Mouse (Mus musculus) embryonic facial prominence, embryonic 13.5 days (tissue): ENCODE measurements around the gene Fgfr2. TPM values are rescaled to one million over a fixed set of nuclear protein-coding genes. Genes with fewer than 3 reads are reported as not detected.

ENCODE experiments used
- ATAC-seq: fragments of 200-750 bp; cut with Nextera tagmentation; 2 replicates; pipeline ENCODE4 v1.8.0; 2017; ENCODE audit warnings: low read depth; ENCODE audit not compliant: insufficient number of reproducible peaks, insufficient read depth, low FRiP score, low TSS enrichment
- H3K27ac ChIP-seq: fragments of 300-500 bp; sonication (generic); 2 replicates; pipeline ENCODE4 v1.5.1; 2015; ENCODE audit warnings: moderate library complexity, mild to moderate bottlenecking, inconsistent platforms
- H3K27me3 ChIP-seq: fragments of 300-500 bp; sonication (generic); 2 replicates; pipeline ENCODE4 v1.6.1; 2015; ENCODE audit warnings: mild to moderate bottlenecking, inconsistent platforms
- H3K36me3 ChIP-seq: fragments of 300-500 bp; sonication (generic); 2 replicates; pipeline ENCODE4 v1.6.1; 2015; ENCODE audit warnings: mild to moderate bottlenecking, inconsistent platforms
- H3K4me1 ChIP-seq: fragments of 300-500 bp; sonication (generic); 2 replicates; pipeline ENCODE4 v1.6.1; 2015; ENCODE audit warnings: inconsistent platforms
- H3K4me2 ChIP-seq: fragments of 300-500 bp; sonication (generic); 2 replicates; pipeline ENCODE4 v1.6.1; 2015; ENCODE audit warnings: moderate library complexity, mild to moderate bottlenecking, inconsistent platforms
- H3K4me3 ChIP-seq: fragments of 300-500 bp; sonication (generic); 2 replicates; pipeline ENCODE4 v1.5.1; 2015; ENCODE audit warnings: mild to moderate bottlenecking, inconsistent platforms
- H3K9ac ChIP-seq: fragments of 300-500 bp; sonication (generic); 2 replicates; pipeline ENCODE4 v1.6.1; 2015; ENCODE audit warnings: mild to moderate bottlenecking, inconsistent platforms
- H3K9me3 ChIP-seq: fragments of 300-500 bp; sonication (generic); 2 replicates; pipeline ENCODE4 v1.6.1; 2016; ENCODE audit warnings: inconsistent platforms
- WGBS: fragments of 180-500 bp; shearing (Covaris S2); methylation state at CpG from one replicate; pipeline ENCODE4 v1.1.7; 2015; ENCODE audit warnings: mixed read lengths; 5-methylcytosine and 5-hydroxymethylcytosine counted together
- polyA plus RNA-seq: library from polyadenylated mRNA; unstranded; fragments of >200 nt; fragmentation: Nextera tagmentation; extraction: Ambion mirVana; gene quantifications from 2 replicates; pipeline ENCODE4 v1.2.1, GENCODE M21; 2015

The Fgfr2 gene
- polyA plus RNA-seq, 1 experiment from 2014 or later = 174 TPM

GRCm38 (mm10) chr7:131539979-131540378, 1583.2 kb downstream of the Fgfr2 start:
- no peak overlapping the region for H3K9ac ChIP-seq
- no peaks in the 10 kb centered on the region for H3K9me3 ChIP-seq
- H3K36me3 ChIP-seq = no peaks in the 10 kb centered on the region
- peaks cover 92% of the 10 kb centered on the region for H3K27me3 ChIP-seq
- ATAC-seq = no peak
- no peak overlapping the region for H3K27ac ChIP-seq
- no peak overlapping the region for H3K4me3 ChIP-seq
- H3K4me2 ChIP-seq = no peak overlapping the region
- WGBS = under 1% methylated on average over 7 of the region's 7 CpGs
- peaks cover 28% of the 10 kb centered on the region for H3K4me1 ChIP-seq

- Histone ChIP-seq H3K4me1 (no peaks in the 10 kb centered on the region), H3K27me3 (no peaks in the 10 kb centered on the region), H3K9me3 (no peaks in the 10 kb centered on the region), H3K4me3 (no peak overlapping the region), H3K27ac (no peak overlapping the region), H3K36me3 (no peaks in the 10 kb centered on the region), H3K4me2 (no peak overlapping the region), H3K9ac (no peak overlapping the region)
- 65% methylated on average over 2 of the region's 2 CpGs for WGBS
- no peak for ATAC-seq
Measured at GRCm38 (mm10) chr7:131503739-131504138, 1619.4 kb downstream of the Fgfr2 start.

DNA sequence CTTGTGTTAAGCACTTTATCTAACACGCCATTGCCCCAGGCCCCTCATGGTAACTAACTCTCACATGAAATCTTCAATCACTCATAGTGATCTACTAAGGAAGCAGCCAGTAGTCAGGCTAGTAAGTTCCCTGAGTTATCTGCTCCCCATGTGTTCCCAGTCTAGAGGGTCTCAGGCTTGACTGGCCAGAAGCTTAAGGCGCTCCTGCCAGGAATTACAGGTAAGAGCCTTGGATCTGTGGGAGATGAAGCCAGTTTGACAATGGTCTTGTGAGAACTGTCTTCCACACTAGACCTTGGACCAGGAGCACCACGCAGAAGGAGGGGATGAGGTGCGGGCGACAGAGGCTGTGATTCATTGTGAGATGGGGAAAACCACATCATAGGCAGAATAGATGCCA, 1644.7 kb downstream of the Fgfr2 start:
- Histone ChIP-seq H3K4me3 (no peak overlapping the region), H3K27ac (no peak overlapping the region), H3K27me3 (no peaks in the 10 kb centered on the region), H3K4me1 (no peaks in the 10 kb centered on the region), H3K9ac (no peak overlapping the region), H3K36me3 (no peaks in the 10 kb centered on the region), H3K9me3 (no peaks in the 10 kb centered on the region), H3K4me2 (no peak overlapping the region)
- WGBS = 86% methylated on average over 5 of the region's 5 CpGs
- no peak for ATAC-seq

DNA sequence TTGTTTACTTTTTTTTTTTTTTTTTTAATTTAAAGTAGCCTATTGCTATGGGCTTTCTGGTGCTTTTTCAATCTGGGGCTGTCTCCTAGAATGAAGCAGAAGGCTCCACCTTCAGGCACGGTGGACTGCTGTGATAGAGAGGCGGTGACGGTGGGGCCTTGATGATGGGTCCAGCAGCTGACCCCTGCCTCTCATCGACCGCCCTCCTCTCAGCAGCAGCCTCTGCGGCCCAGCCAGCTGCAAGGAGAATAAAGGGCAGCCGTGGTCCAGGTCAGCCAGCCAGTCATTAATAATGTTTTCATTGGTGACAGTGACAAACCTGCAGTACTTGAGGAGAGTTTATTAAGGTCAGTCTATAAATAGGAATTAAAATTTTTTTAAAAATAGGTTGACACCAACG, 1646.0 kb downstream of the Fgfr2 start:
- Histone ChIP-seq H3K27me3 (no peaks in the 10 kb centered on the region), H3K27ac (no peak overlapping the region), H3K9ac (no peak overlapping the region), H3K4me3 (no peak overlapping the region), H3K36me3 (no peaks in the 10 kb centered on the region), H3K4me1 (no peaks in the 10 kb centered on the region), H3K4me2 (no peak overlapping the region), H3K9me3 (no peaks in the 10 kb centered on the region)
- 46% methylated on average over 8 of the region's 8 CpGs for WGBS
- ATAC-seq = no peak

- ATAC-seq = no peak
- no peak overlapping the region for H3K4me3 ChIP-seq
- H3K4me1 ChIP-seq = no peaks in the 10 kb centered on the region
- no peak overlapping the region for H3K4me2 ChIP-seq
- 94% methylated on average over 5 of the region's 5 CpGs for WGBS
- H3K9ac ChIP-seq = no peak overlapping the region
- H3K27me3 ChIP-seq = no peaks in the 10 kb centered on the region
- no peak overlapping the region for H3K27ac ChIP-seq
- H3K9me3 ChIP-seq = no peaks in the 10 kb centered on the region
- H3K36me3 ChIP-seq = no peaks in the 10 kb centered on the region
Measured at GRCm38 (mm10) chr7:131471551-131471950, 1651.6 kb downstream of the Fgfr2 start.

DNA sequence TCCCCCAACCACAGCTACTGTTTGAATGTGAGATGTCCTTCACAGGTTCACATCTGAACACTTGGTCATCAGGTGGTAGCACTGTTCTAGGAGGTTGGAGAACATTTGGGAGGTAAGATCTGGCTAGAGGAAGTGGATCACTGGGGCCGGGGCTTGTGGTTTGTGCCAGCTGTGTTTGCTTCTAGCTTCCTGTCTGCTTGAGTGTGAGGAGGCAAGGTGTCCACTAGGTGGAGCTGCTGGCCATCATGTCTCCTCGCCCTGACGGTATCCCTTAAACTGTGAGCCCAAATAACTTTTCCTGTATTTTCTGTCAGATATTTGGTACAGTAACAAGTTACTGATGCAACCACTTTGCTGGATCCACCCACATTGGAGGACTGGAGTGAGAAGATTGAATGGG, 1653.6 kb downstream of the Fgfr2 start:
- Histone ChIP-seq H3K27ac (no peak overlapping the region), H3K36me3 (no peaks in the 10 kb centered on the region), H3K4me2 (no peak overlapping the region), H3K9me3 (no peaks in the 10 kb centered on the region), H3K4me3 (no peak overlapping the region), H3K9ac (no peak overlapping the region), H3K27me3 (no peaks in the 10 kb centered on the region), H3K4me1 (no peaks in the 10 kb centered on the region)
- no peak for ATAC-seq
- 59% methylated on average over 3 of the region's 3 CpGs for WGBS

DNA sequence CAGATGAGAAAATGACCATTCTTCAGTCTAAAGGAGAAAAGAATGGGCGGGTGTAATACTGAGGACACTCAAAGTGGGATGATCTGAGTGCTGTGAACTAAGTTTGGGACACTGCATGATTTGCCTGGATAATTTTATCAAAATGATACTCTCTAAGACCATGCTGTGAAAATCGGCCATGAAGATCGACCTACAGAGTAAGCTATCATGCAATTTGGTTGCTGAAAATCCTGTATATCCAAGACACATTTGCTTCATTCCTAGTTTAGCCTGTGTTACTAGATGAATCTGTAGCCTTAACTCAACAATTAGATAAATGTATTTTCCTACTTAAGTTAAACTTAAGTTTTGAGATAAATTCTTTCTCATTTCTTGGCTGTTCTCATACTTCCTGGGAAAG, 1655.8 kb downstream of the Fgfr2 start:
- 85% methylated on average over 3 of the region's 3 CpGs for whole genome bisulfite sequencing
- no peak overlapping the region for H3K4me3 ChIP-seq
- no peak for ATAC-seq

GRCm38 (mm10) chr7:131465735-131466134, 1657.4 kb downstream of the Fgfr2 start:
- no peak overlapping the region for H3K4me2 ChIP-seq
- H3K27me3 ChIP-seq = no peaks in the 10 kb centered on the region
- no peaks in the 10 kb centered on the region for H3K4me1 ChIP-seq
- H3K36me3 ChIP-seq = no peaks in the 10 kb centered on the region
- no peak overlapping the region for H3K27ac ChIP-seq
- 50% methylated on average over 3 of the region's 3 CpGs for WGBS
- H3K9me3 ChIP-seq = no peaks in the 10 kb centered on the region
- H3K9ac ChIP-seq = no peak overlapping the region
- H3K4me3 ChIP-seq = no peak overlapping the region
- no peak for ATAC-seq

More for the DNA sequence above, 1655.8 kb downstream of the Fgfr2 start:
- Histone ChIP-seq H3K9me3 (no peaks in the 10 kb centered on the region), H3K27me3 (no peaks in the 10 kb centered on the region), H3K4me2 (no peak overlapping the region), H3K4me1 (no peaks in the 10 kb centered on the region), H3K36me3 (no peaks in the 10 kb centered on the region), H3K27ac (no peak overlapping the region), H3K9ac (no peak overlapping the region)

DNA sequence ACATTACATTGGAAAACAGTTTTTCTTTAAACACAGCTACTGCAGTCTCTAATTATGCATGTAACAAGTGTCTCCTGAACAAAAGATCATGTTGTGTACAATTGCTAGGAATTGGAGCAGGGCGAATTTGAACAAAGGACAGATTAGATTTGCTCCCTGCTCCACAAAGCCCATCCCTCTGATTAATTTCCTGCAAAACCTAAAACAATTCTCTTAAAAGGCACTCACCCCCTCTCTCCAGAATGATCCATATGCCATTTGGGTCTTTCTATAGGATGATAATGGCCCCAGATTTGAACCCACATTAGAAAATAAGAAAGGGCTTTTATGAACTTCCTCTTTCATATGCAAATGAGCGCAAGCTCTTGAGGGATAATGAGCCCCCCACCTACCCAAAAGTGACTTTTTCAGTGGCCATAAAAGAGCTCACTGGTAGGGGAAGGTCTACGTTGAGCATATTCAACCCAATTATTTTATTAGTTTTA, 1658.0 kb downstream of the Fgfr2 start:
- ATAC-seq = no peak
- no peak overlapping the region for H3K4me3 ChIP-seq
- no peaks in the 10 kb centered on the region for H3K4me1 ChIP-seq
- H3K9ac ChIP-seq = no peak overlapping the region
- H3K9me3 ChIP-seq = no peaks in the 10 kb centered on the region
- no peak overlapping the region for H3K27ac ChIP-seq
- no peak overlapping the region for H3K4me2 ChIP-seq
- no peaks in the 10 kb centered on the region for H3K36me3 ChIP-seq
- WGBS = 40% methylated on average over 3 of the region's 3 CpGs
- H3K27me3 ChIP-seq = no peaks in the 10 kb centered on the region

GRCm38 (mm10) chr7:131456714-131457113, 1666.4 kb downstream of the Fgfr2 start:
- no peak overlapping the region for H3K27ac ChIP-seq
- H3K9me3 ChIP-seq = no peaks in the 10 kb centered on the region
- no peaks in the 10 kb centered on the region for H3K27me3 ChIP-seq
- H3K9ac ChIP-seq = no peak overlapping the region
- H3K4me1 ChIP-seq = no peaks in the 10 kb centered on the region
- H3K36me3 ChIP-seq = no peaks in the 10 kb centered on the region
- no peak for ATAC-seq
- 89% methylated on average over 5 of the region's 5 CpGs for WGBS
- no peak overlapping the region for H3K4me3 ChIP-seq
- H3K4me2 ChIP-seq = no peak overlapping the region

- Histone ChIP-seq H3K27ac (no peak overlapping the region), H3K4me3 (no peak overlapping the region), H3K9ac (no peak overlapping the region), H3K36me3 (peaks cover 17% of the 10 kb centered on the region), H3K4me2 (no peak overlapping the region), H3K27me3 (no peaks in the 10 kb centered on the region), H3K9me3 (no peaks in the 10 kb centered on the region), H3K4me1 (no peaks in the 10 kb centered on the region)
- ATAC-seq = no peak
- 46% methylated on average over 3 of the region's 3 CpGs for WGBS
Measured at GRCm38 (mm10) chr7:131437051-131437450, 1686.1 kb downstream of the Fgfr2 start.

DNA sequence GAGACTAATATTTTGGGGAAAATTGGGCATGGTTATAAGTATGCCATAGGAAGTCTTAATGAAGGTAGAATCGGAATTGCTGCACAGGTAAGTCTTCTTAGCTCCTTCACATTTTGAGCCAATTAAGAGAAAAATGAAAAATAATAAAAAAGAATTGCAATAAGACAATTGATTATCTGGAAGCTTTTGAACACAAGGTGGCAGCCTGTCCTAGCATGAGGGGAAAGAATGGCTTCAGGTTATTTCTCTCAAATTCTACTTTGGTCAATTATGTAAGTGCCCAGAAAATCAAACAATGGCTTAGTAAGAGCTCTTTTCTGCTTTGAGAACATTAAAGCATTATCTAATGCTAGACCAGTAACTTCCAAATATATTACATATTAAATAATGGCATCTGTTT, 1688.9 kb downstream of the Fgfr2 start:
- Histone ChIP-seq H3K4me3 (no peak overlapping the region), H3K4me1 (no peaks in the 10 kb centered on the region), H3K36me3 (peaks cover 25% of the 10 kb centered on the region), H3K27me3 (no peaks in the 10 kb centered on the region), H3K9me3 (no peaks in the 10 kb centered on the region), H3K4me2 (no peak overlapping the region), H3K27ac (no peak overlapping the region), H3K9ac (no peak overlapping the region)
- ATAC-seq = no peak
- WGBS = 88% methylated on average over 1 of the region's 1 CpGs

- Histone ChIP-seq H3K4me3 (no peak overlapping the region), H3K27ac (no peak overlapping the region), H3K4me1 (no peaks in the 10 kb centered on the region), H3K36me3 (peaks cover 36% of the 10 kb centered on the region), H3K4me2 (no peak overlapping the region), H3K9ac (no peak overlapping the region), H3K9me3 (no peaks in the 10 kb centered on the region), H3K27me3 (no peaks in the 10 kb centered on the region)
- WGBS = 20% methylated on average over 1 of the region's 1 CpGs
- ATAC-seq = no peak
Measured at GRCm38 (mm10) chr7:131432244-131432643, 1690.9 kb downstream of the Fgfr2 start.
